Mouse (Mus musculus): ENCODE measurements around the gene Fxr2.

GRCm38 (mm10) chr11:69603516-69603915, 29.3 kb upstream of the Fxr2 start:
- no peak for TF ChIP-seq CTCF (IDR thresholded peaks at IDR 0.05; ENCODE audit: insufficient read depth, low read length)
- no peak for TF ChIP-seq POLR2A (IDR thresholded peaks at IDR 0.05; ENCODE audit: borderline replicate concordance, extremely low read depth, low read depth, low read length)
